Mouse (Mus musculus) lung, postnatal 0 days (tissue): ENCODE data around the gene Anks6.

Source experiments
- CTCF ChIP-seq: IDR thresholded peaks from 2 replicates; pipeline ENCODE4 v1.5.1; 2016; ENCODE audit warnings: antibody characterized with exemption, mild to moderate bottlenecking
- EP300 ChIP-seq: IDR thresholded peaks from 2 replicates; pipeline ENCODE4 v1.6.1; 2016; ENCODE audit warnings: antibody characterized with exemption, mild to moderate bottlenecking, control low read depth

- TF ChIP-seq CTCF (no peak), EP300 (no peak)
Observed at GRCm38 (mm10) chr4:46976671-46977071, 80.6 kb downstream of the Anks6 start.
